Mouse (Mus musculus) heart, embryonic 16.5 days (tissue): Measurements from ENCODE around the gene Urm1. TPM values are rescaled to one million over a fixed set of nuclear protein-coding genes. Genes with fewer than 3 reads are reported as not detected.

Source experiments
- ATAC-seq: fragments of 200-750 bp; cut with Nextera tagmentation; replicated peaks from 2 replicates; pipeline ENCODE4 v1.8.0; 2017; ENCODE audit warnings: moderate number of reproducible peaks; ENCODE audit not compliant: insufficient read depth, low FRiP score; ENCODE audit errors: extremely low read depth
- H3K27ac ChIP-seq: fragments of 300-500 bp; sonication (generic); 2 replicates; pipeline ENCODE4 v1.5.1; 2014; ENCODE audit warnings: mild to moderate bottlenecking, low read length, control low read depth, moderate library complexity
- H3K27me3 ChIP-seq: fragments of 300-500 bp; sonication (generic); 2 replicates; pipeline ENCODE4 v1.6.1; 2014; ENCODE audit warnings: low read length, mixed read lengths; ENCODE audit not compliant: control insufficient read depth, insufficient read depth
- H3K36me3 ChIP-seq: fragments of 300-500 bp; sonication (generic); 2 replicates; pipeline ENCODE4 v1.6.1; 2014; ENCODE audit not compliant: control insufficient read depth, insufficient read depth
- H3K4me1 ChIP-seq: fragments of 300-500 bp; sonication (generic); 2 replicates; pipeline ENCODE4 v1.6.1; 2014; ENCODE audit warnings: low read length, mixed read lengths; ENCODE audit not compliant: control insufficient read depth, insufficient read depth
- H3K4me2 ChIP-seq: fragments of 300-500 bp; sonication (generic); 2 replicates; pipeline ENCODE4 v1.6.1; 2014; ENCODE audit warnings: low read depth, mild to moderate bottlenecking, control low read depth, low read length
- H3K4me3 ChIP-seq: fragments of 300-500 bp; sonication (generic); 2 replicates; pipeline ENCODE4 v1.5.1; 2014; ENCODE audit warnings: mild to moderate bottlenecking, control low read depth, low read length
- H3K9ac ChIP-seq: fragments of 300-500 bp; sonication (generic); 2 replicates; pipeline ENCODE4 v1.6.1; 2014; ENCODE audit warnings: low read length, control low read depth
- H3K9me3 ChIP-seq: fragments of 300-500 bp; sonication (generic); replicated peaks from 2 replicates; pipeline ENCODE4 v1.6.1; 2016; ENCODE audit warnings: low read length; ENCODE audit not compliant: control insufficient read depth
- WGBS: fragments of 180-500 bp; shearing (Covaris S2); extraction: QIAGEN DNeasy Blood & Tissue Kit; methylation state at CpG from one replicate; pipeline ENCODE4 v1.1.7; 2014; 5-methylcytosine and 5-hydroxymethylcytosine counted together
- polyA plus RNA-seq: library from polyadenylated mRNA; unstranded; fragments of >200 nt; fragmentation: Nextera tagmentation; extraction: Ambion mirVana; gene quantifications from 2 replicates; pipeline ENCODE4 v1.2.1, GENCODE M21; 2015

Urm1 gene
- polyA plus RNA-seq, 1 experiment from 2014 or later: 17.2 TPM

GRCm38 (mm10) chr2:29845636-29846035 is 25.8 kb downstream of the Urm1 start:
- Histone ChIP-seq H3K4me3 (peak overlapping the region; percentile 18; the same call in 1 of the 2 replicates), H3K9me3 (no peaks in the 10 kb centered on the region), H3K36me3 (peaks cover 15% of the 10 kb centered on the region), H3K4me2 (peak overlapping the region; percentile 13), H3K9ac (no peak overlapping the region), H3K4me1 (0 out of 2 replicates have a peak, but pooled peaks cover 3% of the 10 kb centered on the region), H3K27me3 (peaks cover 45% of the 10 kb centered on the region), H3K27ac (no peak overlapping the region)
- 28% methylated on average over 25 of the region's 25 CpGs for WGBS
- no peak for ATAC-seq

GRCm38 (mm10) chr2:29846061-29846853 is 26.4 kb downstream of the Urm1 start:
- 10% methylated on average over 46 of the region's 47 CpGs for WGBS
- H3K27ac ChIP-seq: no peak overlapping the region
- peaks cover 45% of the 10 kb centered on the region for H3K27me3 ChIP-seq
- H3K9ac ChIP-seq: no peak overlapping the region
- peaks cover 14% of the 10 kb centered on the region for H3K36me3 ChIP-seq
- no peak for ATAC-seq
- H3K4me2 ChIP-seq: peak overlapping the region; percentile 13
- 0 out of 2 replicates have a peak, but pooled peaks cover 3% of the 10 kb centered on the region for H3K4me1 ChIP-seq
- no peaks in the 10 kb centered on the region for H3K9me3 ChIP-seq
- peak overlapping the region; percentile 18; the same call in 1 of the 2 replicates for H3K4me3 ChIP-seq

GRCm38 (mm10) chr2:29846911-29847310 is 27.0 kb downstream of the Urm1 start:
- Histone ChIP-seq H3K27me3 (peaks cover 45% of the 10 kb centered on the region), H3K9me3 (no peaks in the 10 kb centered on the region), H3K4me1 (0 out of 2 replicates have a peak, but pooled peaks cover 3% of the 10 kb centered on the region), H3K27ac (no peak overlapping the region), H3K4me2 (no peak overlapping the region), H3K36me3 (peaks cover 11% of the 10 kb centered on the region; the same call in 1 of the 2 replicates), H3K9ac (no peak overlapping the region), H3K4me3 (no peak overlapping the region)
- 48% methylated on average over 3 of the region's 3 CpGs for WGBS
- no peak for ATAC-seq

- 65% methylated on average over 8 of the region's 8 CpGs for WGBS
- Histone ChIP-seq H3K27me3 (peaks cover 35% of the 10 kb centered on the region), H3K36me3 (no peaks in the 10 kb centered on the region), H3K4me1 (0 out of 2 replicates have a peak, but pooled peaks cover 3% of the 10 kb centered on the region), H3K4me3 (no peak overlapping the region), H3K4me2 (no peak overlapping the region), H3K9ac (no peak overlapping the region), H3K9me3 (no peaks in the 10 kb centered on the region), H3K27ac (no peak overlapping the region)
- no peak for ATAC-seq
Measured at GRCm38 (mm10) chr2:29849041-29849440, 29.2 kb downstream of the Urm1 start.

- Histone ChIP-seq H3K27ac (no peak overlapping the region), H3K36me3 (no peaks in the 10 kb centered on the region), H3K27me3 (peaks cover 26% of the 10 kb centered on the region), H3K4me3 (no peak overlapping the region), H3K9ac (no peak overlapping the region), H3K9me3 (no peaks in the 10 kb centered on the region), H3K4me2 (no peak overlapping the region), H3K4me1 (0 out of 2 replicates have a peak, but pooled peaks cover 3% of the 10 kb centered on the region)
- no peak for ATAC-seq
- WGBS: 52% methylated on average over 5 of the region's 5 CpGs
Measured at GRCm38 (mm10) chr2:29849841-29850480, 30.1 kb downstream of the Urm1 start.

GRCm38 (mm10) chr2:29852957-29853485 is 33.1 kb downstream of the Urm1 start:
- no peak for ATAC-seq
- Histone ChIP-seq H3K27me3 (no peaks in the 10 kb centered on the region), H3K9me3 (no peaks in the 10 kb centered on the region), H3K27ac (no peak overlapping the region), H3K4me2 (no peak overlapping the region), H3K4me1 (no peaks in the 10 kb centered on the region), H3K4me3 (no peak overlapping the region), H3K9ac (no peak overlapping the region), H3K36me3 (no peaks in the 10 kb centered on the region)
- WGBS: 43% methylated on average over 4 of the region's 4 CpGs

GRCm38 (mm10) chr2:29853736-29854135 is 33.9 kb downstream of the Urm1 start:
- ATAC-seq: no peak
- no peak overlapping the region for H3K4me3 ChIP-seq
- no peaks in the 10 kb centered on the region for H3K9me3 ChIP-seq
- WGBS: 70% methylated on average over 5 of the region's 5 CpGs
- no peak overlapping the region for H3K27ac ChIP-seq
- H3K27me3 ChIP-seq: no peaks in the 10 kb centered on the region
- no peak overlapping the region for H3K9ac ChIP-seq
- no peaks in the 10 kb centered on the region for H3K4me1 ChIP-seq
- no peaks in the 10 kb centered on the region for H3K36me3 ChIP-seq
- no peak overlapping the region for H3K4me2 ChIP-seq

GRCm38 (mm10) chr2:29855585-29856210 is 35.8 kb downstream of the Urm1 start:
- Histone ChIP-seq H3K27me3 (no peaks in the 10 kb centered on the region), H3K4me1 (no peaks in the 10 kb centered on the region), H3K27ac (no peak overlapping the region), H3K4me3 (no peak overlapping the region), H3K9ac (no peak overlapping the region), H3K4me2 (no peak overlapping the region), H3K9me3 (no peaks in the 10 kb centered on the region), H3K36me3 (no peaks in the 10 kb centered on the region)
- no peak for ATAC-seq
- WGBS: 79% methylated on average over 10 of the region's 10 CpGs
